Mouse (Mus musculus): Measurements from ENCODE around the gene Cenpb. TPM values are rescaled to one million over a fixed set of nuclear protein-coding genes. Genes with fewer than 3 reads are reported as not detected.

Cenpb gene
- polyA plus RNA-seq, 1 experiment from 2014 or later = 12.6 TPM

GRCm38 (mm10) chr2:131132111-131132888, 47.6 kb downstream of the Cenpb start:
- WGBS = 73% methylated on average over 10 of the region's 10 CpGs
- ATAC-seq (ENCODE audit: borderline replicate concordance, extremely low read depth, low FRiP score, low TSS enrichment) = no peak
- Histone ChIP-seq H3K4me1 (peaks cover 28% of the 10 kb centered on the region), H3K27ac (no peak overlapping the region), H3K4me3 (no peak overlapping the region), H3K4me2 (no peak overlapping the region), H3K9me3 (no peaks in the 10 kb centered on the region), H3K9ac (no peak overlapping the region), H3K36me3 (no peaks in the 10 kb centered on the region), H3K27me3 (no peaks in the 10 kb centered on the region)

GRCm38 (mm10) chr2:131130849-131131248, 49.0 kb downstream of the Cenpb start:
- no peak overlapping the region for H3K27ac ChIP-seq
- no peak for ATAC-seq (ENCODE audit: borderline replicate concordance, extremely low read depth, low FRiP score, low TSS enrichment)
- H3K9me3 ChIP-seq = no peaks in the 10 kb centered on the region
- 88% methylated on average over 2 of the region's 2 CpGs for WGBS
- H3K4me1 ChIP-seq = peaks cover 39% of the 10 kb centered on the region
- H3K4me3 ChIP-seq = no peak overlapping the region
- no peak overlapping the region for H3K9ac ChIP-seq
- no peaks in the 10 kb centered on the region for H3K36me3 ChIP-seq
- no peaks in the 10 kb centered on the region for H3K27me3 ChIP-seq
- no peak overlapping the region for H3K4me2 ChIP-seq

- H3K4me1 ChIP-seq = peaks cover 36% of the 10 kb centered on the region
Observed at GRCm38 (mm10) chr2:131129836-131130235, 50.0 kb downstream of the Cenpb start.

GRCm38 (mm10) chr2:131128636-131129157, 51.2 kb downstream of the Cenpb start:
- peaks cover 31% of the 10 kb centered on the region for H3K4me1 ChIP-seq
- no peak overlapping the region for H3K27ac ChIP-seq
- no peak for ATAC-seq (ENCODE audit: borderline replicate concordance, extremely low read depth, low FRiP score, low TSS enrichment)
- no peaks in the 10 kb centered on the region for H3K27me3 ChIP-seq
- WGBS = 72% methylated on average over 3 of the region's 3 CpGs
- no peaks in the 10 kb centered on the region for H3K36me3 ChIP-seq
- peak overlapping the region; percentile 68 for H3K4me3 ChIP-seq
- H3K4me2 ChIP-seq = peak overlapping the region; percentile 75
- H3K9me3 ChIP-seq = no peaks in the 10 kb centered on the region
- no peak overlapping the region for H3K9ac ChIP-seq

More at GRCm38 (mm10) chr2:131129836-131130235, 50.0 kb downstream of the Cenpb start:
- no peak for ATAC-seq (ENCODE audit: borderline replicate concordance, extremely low read depth, low FRiP score, low TSS enrichment)
- WGBS = 68% methylated on average over 5 of the region's 5 CpGs
- Histone ChIP-seq H3K36me3 (no peaks in the 10 kb centered on the region), H3K9me3 (no peaks in the 10 kb centered on the region), H3K27me3 (no peaks in the 10 kb centered on the region), H3K9ac (no peak overlapping the region), H3K27ac (no peak overlapping the region), H3K4me2 (peak overlapping the region; percentile 75; the same call in 1 of the 2 replicates), H3K4me3 (no peak overlapping the region)

GRCm38 (mm10) chr2:131128211-131128610, 51.7 kb downstream of the Cenpb start:
- Histone ChIP-seq H3K36me3 (no peaks in the 10 kb centered on the region), H3K27me3 (no peaks in the 10 kb centered on the region), H3K4me3 (peak overlapping the region; percentile 68), H3K9ac (peak overlapping the region; percentile 69; the same call in 1 of the 2 replicates), H3K27ac (no peak overlapping the region), H3K4me1 (peaks cover 27% of the 10 kb centered on the region), H3K4me2 (peak overlapping the region; percentile 75), H3K9me3 (no peaks in the 10 kb centered on the region)
- WGBS = 62% methylated on average over 5 of the region's 5 CpGs
- no peak for ATAC-seq (ENCODE audit: borderline replicate concordance, extremely low read depth, low FRiP score, low TSS enrichment)

GRCm38 (mm10) chr2:131127161-131127730, 52.6 kb downstream of the Cenpb start, which contains the start of gene Hspa12b:
Gene Hspa12b, plus strand, starts transcription at chr2:131127280.
- H3K9me3 ChIP-seq = no peaks in the 10 kb centered on the region
- under 1% methylated on average over 28 of the region's 28 CpGs for WGBS
- peak within 1 kb of the TSS; percentile 41 for H3K27ac ChIP-seq
- peak; percentile 95 for ATAC-seq (ENCODE audit: borderline replicate concordance, extremely low read depth, low FRiP score, low TSS enrichment)
- peaks cover 27% of the 10 kb centered on the region for H3K4me1 ChIP-seq
- H3K4me2 ChIP-seq = peak within 1 kb of the TSS; percentile 75
- peak within 1 kb of the TSS; percentile 69 for H3K9ac ChIP-seq
- H3K36me3 ChIP-seq = no peaks in the 10 kb centered on the region
- H3K4me3 ChIP-seq = peak within 1 kb of the TSS; percentile 68
- H3K27me3 ChIP-seq = no peaks in the 10 kb centered on the region

- H3K4me2 ChIP-seq = peak overlapping the region; percentile 75
Observed at GRCm38 (mm10) chr2:131125964-131126815, 53.7 kb downstream of the Cenpb start.

More at GRCm38 (mm10) chr2:131125964-131126815, 53.7 kb downstream of the Cenpb start:
- ATAC-seq (ENCODE audit: borderline replicate concordance, extremely low read depth, low FRiP score, low TSS enrichment) = peak; percentile 10; the same call in 1 of the 2 replicates
- H3K36me3 ChIP-seq = no peaks in the 10 kb centered on the region
- peaks cover 27% of the 10 kb centered on the region for H3K4me1 ChIP-seq
- peak overlapping the region; percentile 69; the same call in 1 of the 2 replicates for H3K9ac ChIP-seq
- H3K27me3 ChIP-seq = no peaks in the 10 kb centered on the region
- WGBS = 58% methylated on average over 9 of the region's 9 CpGs
- no peak overlapping the region for H3K4me3 ChIP-seq
- H3K27ac ChIP-seq = no peak overlapping the region; the same call in 1 of the 2 replicates
- H3K9me3 ChIP-seq = no peaks in the 10 kb centered on the region

Other genes with a start within 250 kb of the Cenpb start
- gene Gfra4, start 137.0 kb downstream of the Cenpb start, polyA plus RNA-seq (2015; fragmentation: Nextera tagmentation; extraction: Ambion mirVana) = 12.5 and 12.9 TPM in 2 replicates
- gene Adam33, start 116.3 kb downstream of the Cenpb start, polyA plus RNA-seq (2015; fragmentation: Nextera tagmentation; extraction: Ambion mirVana) = 4.0 and 8.1 TPM in 2 replicates
- 0.44 and 0.47 TPM in 2 replicates for gene Siglec1, start 93.3 kb downstream of the Cenpb start, polyA plus RNA-seq (2015; fragmentation: Nextera tagmentation; extraction: Ambion mirVana)
- gene Hspa12b, start 52.8 kb downstream of the Cenpb start, polyA plus RNA-seq (2015; fragmentation: Nextera tagmentation; extraction: Ambion mirVana) = 15.0 and 16.5 TPM in 2 replicates
- gene Gm11037, start 46.6 kb downstream of the Cenpb start, polyA plus RNA-seq (2015; fragmentation: Nextera tagmentation; extraction: Ambion mirVana) = not detected in 2 replicates
- 60.4 and 61.5 TPM in 2 replicates for gene 1700037H04Rik, start 20.0 kb downstream of the Cenpb start, polyA plus RNA-seq (2015; fragmentation: Nextera tagmentation; extraction: Ambion mirVana)
- 56.1 and 58.4 TPM in 2 replicates for gene Cdc25b, start 6.9 kb upstream of the Cenpb start, polyA plus RNA-seq (2015; fragmentation: Nextera tagmentation; extraction: Ambion mirVana)
- 5.0 and 5.8 TPM in 2 replicates for gene Spef1, start 7.2 kb upstream of the Cenpb start, polyA plus RNA-seq (2015; fragmentation: Nextera tagmentation; extraction: Ambion mirVana)
- 22.6 and 27.0 TPM in 2 replicates for gene Ap5s1, start 27.0 kb upstream of the Cenpb start, polyA plus RNA-seq (2015; fragmentation: Nextera tagmentation; extraction: Ambion mirVana)
- gene Mavs, start 54.0 kb upstream of the Cenpb start, polyA plus RNA-seq (2015; fragmentation: Nextera tagmentation; extraction: Ambion mirVana) = 18.5 and 19.7 TPM in 2 replicates
- gene Pank2, start 82.4 kb upstream of the Cenpb start, polyA plus RNA-seq (2015; fragmentation: Nextera tagmentation; extraction: Ambion mirVana) = 37.5 and 39.6 TPM in 2 replicates
- gene Rnf24, start 172.8 kb upstream of the Cenpb start, polyA plus RNA-seq (2015; fragmentation: Nextera tagmentation; extraction: Ambion mirVana) = 4.4 and 5.2 TPM in 2 replicates

All from lung, embryonic 15.5 days (tissue).